Mouse (Mus musculus): ENCODE data around the gene Pus7. TPM values are rescaled to one million over a fixed set of nuclear protein-coding genes. Genes with fewer than 3 reads are reported as not detected.

Pus7 gene
- total RNA-seq, 2 experiments from 2014 or later = 15.6 to 22.6 TPM

Other genes with a start within 250 kb of the Pus7 start
- 100 to 1,000 TPM; 142 to 149 TPM for gene Srpk2, start 99.1 kb downstream of the Pus7 start, total RNA-seq (2021)
- gene Rint1, start 4.0 kb upstream of the Pus7 start, total RNA-seq (2021) = 10 to 100 TPM; 21.7 to 25.3 TPM
- 10 to 100 TPM; 70.0 to 86.3 TPM for gene Tomm7, start 60.5 kb upstream of the Pus7 start, total RNA-seq (2021)
- 10 to 100 TPM; 24.8 to 25.1 TPM for gene Fam126a, start 247.0 kb upstream of the Pus7 start, total RNA-seq (2021)

Data from layer of hippocampus, postnatal 25 days (tissue).